Mouse (Mus musculus): ENCODE data around the gene Gm20826.
"Not testable (repeated sequence)": the region's sequence is repeated elsewhere in the genome, so short reads cannot be mapped to it uniquely, and the experiment has no call there.

Gm20826 gene

DNA sequence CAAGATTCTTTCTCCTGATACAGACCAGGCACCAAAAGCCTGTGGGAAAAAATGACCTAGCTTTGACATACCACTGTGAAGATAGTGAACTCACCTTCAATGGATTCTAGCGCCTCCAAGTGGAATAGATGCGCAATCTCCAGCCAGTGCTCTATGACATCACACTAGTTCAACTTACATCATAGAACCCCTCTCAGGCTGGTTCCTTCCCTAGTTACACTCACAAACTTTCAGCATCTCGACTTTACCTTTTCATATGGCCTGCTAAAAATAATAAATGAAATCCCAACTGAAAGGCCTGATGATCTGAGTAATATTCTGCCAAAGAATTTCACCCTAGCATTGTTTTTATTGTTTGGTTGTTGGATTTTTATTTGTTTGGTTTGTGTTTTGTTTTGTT is at the start of gene Gm20826:
Gene Gm20826, minus strand, starts transcription at position 101 of the 400 bp plus-strand sequence.
- DNase-seq (ENCODE audit: low read depth, low spot score) = not testable (repeated sequence)
